Mouse (Mus musculus): ENCODE results near the gene Luc7l3.
A peak's percentile ranks its signal among the peaks of the same experiment; 100 is the strongest.

GRCm38 (mm10) chr11:94350337-94350736 lies 28.5 kb upstream of the Luc7l3 start:
- TF ChIP-seq ELF1 (IDR thresholded peaks at IDR 0.05; ENCODE audit: low read depth, low read length) (no peak), JUND (IDR thresholded peaks at IDR 0.05; ENCODE audit: low read depth, low read length) (no peak), GATA1 (IDR thresholded peaks at IDR 0.05; ENCODE audit: low read depth, low read length) (no peak), CTCF (IDR thresholded peaks at IDR 0.05 in 2 of 3, conservative IDR thresholded peaks at IDR 0.05 in 1 of 3; ENCODE audit: control insufficient read depth in 1 of 3, insufficient read depth in 1 of 3, low read depth in 2 of 3, low read length in 3 of 3, poor library complexity in 1 of 3, severe bottlenecking in 1 of 3) (no peak), TAL1 (IDR thresholded peaks at IDR 0.05; ENCODE audit: low read length) (peak; percentile 44; the same call in 1 of the 2 replicates), USF1 (IDR thresholded peaks at IDR 0.05; ENCODE audit: low read depth, low read length) (no peak), CHD2 (IDR thresholded peaks at IDR 0.05; ENCODE audit: low read length) (no peak), ETS1 (IDR thresholded peaks at IDR 0.05; ENCODE audit: low read depth, low read length) (no peak), MYB (IDR thresholded peaks at IDR 0.05; ENCODE audit: low read depth, low read length) (no peak), POLR2A (IDR thresholded peaks at IDR 0.05; ENCODE audit: control insufficient read depth in 1 of 2, insufficient read depth in 1 of 2, low read depth in 1 of 2, low read length in 2 of 2, poor library complexity in 1 of 2) (no peak), MYC (IDR thresholded peaks at IDR 0.05; ENCODE audit: low read depth, low read length) (no peak), SIN3A (IDR thresholded peaks at IDR 0.05; ENCODE audit: low read length) (no peak), HCFC1 (IDR thresholded peaks at IDR 0.05; ENCODE audit: low read depth, low read length) (no peak), ZNF384 (IDR thresholded peaks at IDR 0.05; ENCODE audit: low read depth, low read length) (no peak)

Measured in MEL (cell line).